Mouse (Mus musculus): ENCODE results near the gene Hoxd9.
A peak's percentile ranks its signal among the peaks of the same experiment; 100 is the strongest.

The Hoxd9 gene

DNA sequence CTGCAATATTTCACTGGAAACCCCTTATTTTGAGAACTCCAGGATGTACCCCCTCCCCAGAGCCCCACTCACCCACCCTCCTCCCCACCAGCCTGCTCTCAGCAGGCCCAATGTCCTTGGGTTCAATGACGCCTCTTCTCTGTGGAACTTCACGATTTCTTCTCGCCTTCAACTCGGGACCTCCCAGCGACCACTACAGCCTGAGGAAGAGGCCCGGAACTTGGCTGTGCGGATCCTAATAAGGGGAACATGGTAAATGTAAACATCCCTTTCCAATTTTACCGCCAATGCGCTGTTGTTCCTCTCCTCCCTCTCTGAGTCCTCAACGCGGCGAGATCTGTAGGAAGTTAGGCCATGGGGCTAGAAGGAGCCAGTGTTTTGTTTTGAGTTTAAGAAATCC, 13.4 kb upstream of the Hoxd9 start:
- DNase-seq, result no peak

DNA sequence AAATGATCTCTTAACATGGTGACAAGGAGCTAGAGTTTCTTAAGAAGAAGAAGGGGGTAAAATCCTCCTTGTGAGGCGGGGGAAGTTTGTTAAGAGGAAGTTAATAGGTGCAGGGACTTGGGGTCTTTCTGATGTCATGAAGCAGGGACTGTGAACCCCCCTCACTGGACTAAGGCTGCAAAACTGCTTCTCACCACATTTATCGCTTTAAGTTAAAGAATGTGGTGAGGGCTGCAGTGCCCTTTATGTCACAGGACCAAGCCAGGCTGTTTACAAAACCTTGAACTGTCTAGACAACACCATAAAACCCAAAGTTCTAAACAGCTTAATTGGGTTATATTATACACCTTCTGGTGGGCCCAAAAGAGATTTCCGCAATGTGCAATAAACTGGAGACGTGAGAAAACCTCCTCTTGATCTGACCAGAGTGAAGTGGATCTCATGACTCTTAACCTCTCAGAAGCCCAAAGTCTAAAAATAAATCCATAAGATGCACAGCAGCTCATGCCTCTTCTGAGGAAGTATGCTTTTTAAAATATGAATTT, 12.4 kb upstream of the Hoxd9 start:
- DNase-seq, result no peak

DNA sequence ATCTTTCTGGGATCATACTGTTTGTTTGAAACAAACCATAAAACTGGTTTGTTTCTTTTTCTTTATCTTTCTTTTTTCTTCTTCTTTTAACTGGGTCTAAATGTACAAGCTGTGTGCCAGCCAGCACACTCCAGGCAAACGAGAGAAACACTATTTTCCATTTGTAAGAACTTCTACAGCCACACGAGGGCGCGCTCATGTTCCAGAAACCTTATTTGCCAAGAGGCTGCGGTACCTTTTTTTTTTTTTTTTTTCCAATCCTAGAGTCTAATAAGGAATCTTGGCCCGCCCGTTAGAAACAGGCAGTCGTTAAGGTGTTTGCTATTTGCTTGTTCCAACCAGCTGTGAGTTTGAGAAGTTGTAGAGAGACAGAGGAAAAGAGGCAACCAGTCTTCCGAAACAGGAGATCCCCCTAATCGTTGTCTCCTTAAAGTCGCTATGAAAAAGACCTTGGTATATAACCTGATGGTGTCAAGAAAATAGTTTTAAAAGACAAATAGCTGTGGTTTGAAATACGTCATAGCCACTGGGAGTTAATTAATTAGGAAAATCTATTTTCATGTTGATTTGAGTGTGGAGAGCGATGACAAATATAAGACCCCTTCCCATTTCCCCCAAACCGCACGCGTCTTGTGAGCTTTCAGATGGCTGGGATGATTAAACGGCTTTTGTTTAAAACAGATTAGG, 11.1 kb upstream of the Hoxd9 start:
- peak in 1 of 2 experiments; percentile 41 for DNase-seq

DNA sequence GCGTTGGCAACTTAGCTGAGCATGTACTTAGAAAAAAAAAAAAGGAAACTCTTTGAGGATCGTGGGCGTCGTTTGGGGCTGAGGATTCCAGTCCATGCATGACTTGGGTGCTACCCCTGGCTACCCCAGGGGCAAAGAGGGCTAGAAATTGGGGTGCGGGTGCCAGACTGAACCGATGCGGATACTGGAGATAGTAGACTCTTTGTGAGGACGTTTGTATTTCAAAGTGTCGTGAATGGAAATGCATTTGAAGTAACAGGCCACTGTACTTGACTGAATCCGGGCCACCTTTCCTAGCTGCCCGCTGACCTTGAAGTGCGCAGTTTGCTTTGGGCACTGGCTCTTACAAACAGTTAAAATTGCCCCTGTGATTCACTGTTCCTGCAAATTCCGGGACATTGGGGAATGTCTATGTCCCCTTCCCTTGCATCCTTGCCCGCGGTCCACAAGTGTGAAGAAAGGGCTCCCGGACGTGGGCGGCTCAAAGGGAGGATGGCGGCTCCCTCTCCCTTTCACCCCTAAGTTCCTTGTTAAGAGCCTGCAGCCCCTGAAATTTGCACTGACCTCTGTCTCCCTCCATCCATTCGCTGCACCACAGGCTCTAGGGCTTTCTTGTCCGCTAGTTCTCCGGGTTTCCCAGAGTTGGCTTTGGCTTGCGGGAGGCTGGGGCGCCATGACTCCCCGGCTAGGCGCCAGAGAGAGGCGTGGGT, 10.4 kb upstream of the Hoxd9 start:
- DNase-seq, result no peak

DNA sequence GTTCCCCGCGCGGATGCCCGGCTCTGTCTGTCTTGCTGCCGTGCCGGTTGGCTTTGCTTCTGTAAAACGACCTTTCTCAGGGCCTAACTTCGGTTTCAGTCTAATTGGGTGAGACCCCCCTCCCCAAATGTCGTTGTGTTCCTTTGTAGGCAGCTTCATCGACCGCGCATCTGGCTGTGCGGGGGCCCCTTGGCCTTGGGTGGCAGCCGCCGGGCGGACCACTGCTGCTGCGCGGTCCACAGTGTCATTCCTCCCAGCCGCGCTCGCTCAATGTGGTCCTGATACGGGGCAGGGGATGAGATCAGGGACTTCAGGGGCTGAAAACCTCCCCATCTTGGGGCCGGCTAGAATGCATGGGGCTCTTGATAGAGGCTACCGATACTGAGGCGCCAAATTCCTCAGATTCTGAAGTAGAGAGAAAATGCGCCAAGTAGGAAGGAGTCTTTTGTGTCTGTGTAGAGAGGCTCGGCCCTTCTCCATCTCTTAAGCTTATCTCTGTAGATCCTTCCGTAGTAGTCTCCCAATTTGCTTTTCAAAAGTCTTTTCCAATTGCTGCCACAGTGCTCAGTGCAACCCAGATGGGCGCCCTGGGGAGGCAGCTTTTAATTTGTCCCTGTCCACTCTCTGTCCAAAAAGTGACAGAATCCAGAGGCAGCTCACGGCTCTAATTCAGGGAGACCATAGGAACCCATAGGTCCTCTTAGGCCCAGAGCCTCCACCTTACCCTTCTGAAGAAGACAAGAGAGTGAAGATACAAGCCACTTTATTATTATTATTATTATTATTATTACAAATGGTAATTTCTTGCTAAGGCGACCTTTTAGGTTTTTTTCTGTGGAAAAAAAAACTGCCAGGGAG, 9.6 kb upstream of the Hoxd9 start:
- DNase-seq, result no peak

DNA sequence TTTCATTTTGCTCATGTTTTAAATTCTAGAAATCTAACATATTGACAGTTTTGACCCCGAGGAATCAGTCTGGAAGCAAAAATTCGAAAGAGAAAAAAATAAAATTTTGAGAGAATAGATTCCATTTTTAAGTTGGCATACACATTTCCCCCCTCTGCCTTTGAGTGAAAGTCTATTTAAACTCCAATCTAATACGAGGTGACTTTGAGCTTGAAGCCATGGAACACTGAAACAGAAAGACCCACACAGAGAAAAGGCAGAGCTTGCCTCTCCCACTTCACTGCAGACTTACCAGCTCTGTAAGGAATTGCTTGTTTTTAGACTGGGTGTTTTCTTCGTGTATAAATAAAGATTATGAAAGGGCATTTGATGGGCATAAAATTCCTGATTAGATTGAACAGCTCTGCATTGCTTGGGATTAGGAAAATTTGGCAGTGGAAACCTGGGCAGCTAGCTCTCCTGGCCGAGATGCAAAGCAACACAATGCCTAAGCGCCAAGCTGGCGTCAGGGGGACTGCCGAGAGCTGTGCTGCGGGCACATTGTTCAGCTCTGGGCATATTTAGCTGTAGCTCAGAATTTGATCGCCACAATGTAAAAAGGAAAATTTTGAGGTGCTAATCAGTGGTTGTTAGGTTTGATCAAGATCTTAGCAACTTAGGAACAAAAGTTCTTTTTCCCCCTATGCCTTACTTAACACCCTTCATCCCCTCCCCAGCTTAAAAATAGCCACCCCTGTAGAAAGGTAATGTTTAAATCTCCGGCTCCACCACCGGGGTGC, 8.5 kb upstream of the Hoxd9 start:
- DNase-seq, result no peak

DNA sequence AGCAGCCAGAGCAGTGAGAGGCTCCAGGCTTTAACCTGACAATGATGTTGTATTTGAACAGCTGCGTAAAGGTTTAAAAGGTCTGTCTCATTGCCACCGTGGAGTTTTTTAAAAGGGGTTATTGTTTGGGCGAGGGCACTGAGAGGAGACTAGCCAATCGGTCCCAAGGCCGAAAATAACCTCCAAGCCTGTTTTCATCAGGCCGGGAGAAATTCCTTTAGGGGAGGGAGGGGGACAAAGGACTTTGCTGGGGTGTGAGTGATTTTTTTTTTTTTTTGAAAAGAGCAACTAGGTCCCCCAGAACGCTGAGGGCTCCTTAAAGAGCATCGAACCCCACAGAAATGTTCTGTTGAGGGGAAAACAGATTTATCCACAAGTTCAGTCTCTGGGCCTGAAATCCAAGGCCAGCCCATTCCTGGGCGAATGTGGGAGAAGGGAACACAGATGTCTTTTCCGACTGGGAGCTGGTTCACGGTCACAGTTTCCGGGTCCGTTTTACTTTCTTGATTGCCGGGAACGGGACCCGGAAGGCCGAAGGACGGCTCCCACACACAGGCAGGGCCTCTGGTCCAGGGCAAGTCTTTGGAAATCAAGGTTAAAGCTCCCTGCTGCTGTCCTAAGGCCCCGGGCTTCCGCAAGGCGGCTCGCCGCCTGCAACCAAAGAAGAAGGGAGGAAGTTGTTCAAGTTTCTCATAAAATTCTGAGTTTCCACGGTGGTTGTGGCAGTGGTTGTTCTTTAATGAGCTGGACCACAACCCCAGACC, 7.8 kb upstream of the Hoxd9 start:
- DNase-seq, result no peak

DNA sequence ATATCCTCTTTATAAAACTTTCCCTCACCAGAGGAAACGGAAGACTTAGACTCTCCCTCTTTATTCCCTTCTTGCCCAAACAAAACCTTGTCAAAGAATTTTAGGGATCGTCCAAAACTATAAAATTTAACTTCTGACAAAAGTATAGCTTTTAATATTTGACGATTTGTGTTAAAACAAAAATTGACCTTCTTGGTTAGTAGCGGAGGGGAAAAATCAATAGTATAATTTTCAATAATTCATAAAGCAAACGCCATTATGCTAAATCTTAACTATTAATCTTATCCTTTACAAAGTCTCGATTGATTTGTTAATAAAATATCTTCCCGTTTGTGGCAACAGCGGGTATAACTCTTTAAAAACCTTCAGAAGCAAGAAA, 7.2 kb upstream of the Hoxd9 start:
- DNase-seq, result no peak

DNA sequence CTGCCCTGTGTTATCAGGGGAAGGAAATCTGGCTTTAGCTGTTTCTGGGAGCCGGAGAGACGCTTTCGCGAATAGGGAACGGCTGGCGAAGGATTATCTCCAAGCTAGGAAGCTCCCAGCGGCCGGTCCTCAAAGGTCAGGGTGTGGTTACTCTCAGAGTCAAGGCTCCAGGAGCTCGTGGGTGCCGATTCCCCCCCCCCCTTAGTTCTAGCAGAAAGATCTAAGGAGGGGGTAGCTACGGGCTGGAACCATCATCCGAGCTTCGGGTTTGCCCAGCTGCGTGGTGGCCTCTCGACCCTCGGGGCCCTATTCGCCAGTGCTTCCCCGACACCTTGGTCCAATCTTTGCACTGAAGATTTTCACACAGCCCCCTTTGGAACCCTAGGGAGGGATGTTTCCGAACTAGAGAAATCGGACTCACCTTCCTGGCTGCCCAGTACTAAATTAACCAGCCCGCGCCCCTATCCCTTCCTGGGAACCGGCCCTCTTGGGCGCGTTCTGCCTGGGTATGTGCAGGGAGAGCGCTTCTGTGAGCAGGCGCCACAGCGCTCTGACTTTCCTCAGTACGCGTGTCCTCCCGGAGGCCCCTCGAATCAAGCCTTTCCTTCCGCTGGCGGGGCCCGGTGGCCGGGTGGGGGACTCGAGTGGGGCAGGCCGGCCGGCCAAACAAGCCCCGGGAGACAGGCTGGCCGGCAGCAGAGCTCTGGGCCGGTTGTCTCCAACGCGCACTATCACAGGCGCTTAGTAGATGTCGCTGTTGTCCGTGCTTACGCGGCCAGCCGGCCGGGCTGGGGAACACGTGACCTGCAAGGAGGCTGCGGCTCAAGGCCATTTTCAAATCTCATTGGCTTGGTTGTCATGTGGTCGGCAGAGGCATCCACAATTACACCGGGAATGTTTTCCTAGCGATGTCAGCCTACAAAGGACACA, 6.2 kb upstream of the Hoxd9 start, which contains the start of gene Hoxd10:
Gene Hoxd10 (plus strand): TSS at position 903 of the 930 bp plus-strand sequence.
- no peak for DNase-seq

DNA sequence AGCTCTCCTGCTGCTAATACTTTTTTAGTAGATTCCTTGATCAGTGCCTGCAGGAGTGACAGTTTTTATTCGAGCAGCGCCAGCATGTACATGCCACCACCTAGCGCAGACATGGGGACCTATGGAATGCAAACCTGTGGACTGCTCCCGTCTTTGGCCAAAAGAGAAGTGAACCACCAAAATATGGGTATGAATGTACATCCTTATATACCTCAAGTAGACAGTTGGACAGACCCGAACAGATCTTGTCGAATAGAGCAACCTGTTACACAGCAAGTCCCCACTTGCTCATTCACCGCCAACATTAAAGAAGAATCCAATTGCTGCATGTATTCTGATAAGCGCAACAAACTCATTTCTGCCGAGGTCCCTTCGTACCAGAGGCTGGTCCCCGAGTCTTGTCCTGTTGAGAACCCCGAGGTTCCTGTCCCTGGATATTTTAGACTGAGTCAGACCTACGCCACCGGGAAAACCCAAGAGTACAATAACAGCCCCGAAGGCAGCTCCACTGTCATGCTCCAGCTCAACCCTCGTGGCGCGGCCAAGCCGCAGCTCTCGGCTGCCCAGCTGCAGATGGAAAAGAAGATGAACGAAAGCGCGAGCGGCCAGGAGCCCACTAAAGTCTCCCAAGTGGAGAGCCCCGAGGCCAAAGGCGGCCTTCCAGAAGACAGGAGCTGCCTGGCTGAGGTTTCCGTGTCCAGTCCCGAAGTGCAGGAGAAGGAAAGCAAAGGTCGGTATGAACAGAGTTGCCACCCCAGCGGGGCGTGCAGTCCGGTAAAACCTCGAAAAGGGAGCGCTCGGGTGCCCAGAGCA, 5.3 kb upstream of the Hoxd9 start:
- no peak for DNase-seq

DNA sequence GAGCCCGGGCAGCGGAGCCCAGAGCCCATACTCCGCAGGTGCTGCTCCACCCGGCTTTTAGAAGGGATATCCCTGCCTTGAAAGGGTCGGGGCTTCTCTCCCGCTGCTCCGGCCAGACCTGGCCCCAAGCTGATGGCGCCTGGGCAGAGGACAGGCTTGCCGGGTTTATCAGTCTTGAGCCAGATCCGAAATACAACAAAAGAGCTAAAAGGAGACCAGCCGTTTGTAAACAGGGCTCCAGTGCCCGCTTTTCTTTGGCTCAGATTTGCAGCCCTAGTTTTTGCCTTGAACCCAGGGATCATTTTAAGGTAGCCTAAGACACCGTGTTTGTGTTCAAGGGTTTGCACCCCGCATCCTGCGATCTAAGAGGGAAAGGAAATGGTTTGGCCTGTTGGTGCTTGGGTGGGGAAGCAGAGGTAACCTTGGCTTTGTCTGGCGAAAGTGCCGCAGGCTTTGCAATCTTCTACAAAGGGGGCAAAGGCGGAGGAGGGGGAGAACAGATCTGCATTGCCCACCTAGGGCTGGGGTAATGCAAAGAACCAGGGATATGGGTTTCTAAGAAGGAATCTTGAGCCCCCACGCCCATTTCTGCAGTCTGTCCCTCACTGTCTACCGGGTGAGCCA, 4.6 kb upstream of the Hoxd9 start:
- DNase-seq, result no peak

DNA sequence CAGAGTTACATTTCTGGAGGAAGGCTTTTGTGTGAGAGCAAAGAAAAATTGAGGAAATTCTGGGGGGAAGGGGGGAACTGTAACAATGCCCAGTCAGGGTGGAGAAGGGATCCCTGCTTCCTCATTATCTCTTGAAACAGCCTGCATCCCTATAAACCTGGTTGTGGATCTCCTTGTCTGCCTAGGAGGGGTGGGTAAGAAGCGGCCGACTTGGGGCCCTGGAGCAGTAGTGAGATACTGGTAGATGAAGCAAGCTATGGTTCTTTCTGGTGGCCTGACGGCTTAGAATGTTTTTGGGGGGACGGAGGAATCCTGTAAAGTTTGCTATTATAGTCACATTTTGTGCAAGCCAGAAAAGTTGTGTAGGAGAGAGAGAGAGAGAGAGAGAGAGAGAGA, 4.1 kb upstream of the Hoxd9 start:
- no peak for DNase-seq

DNA sequence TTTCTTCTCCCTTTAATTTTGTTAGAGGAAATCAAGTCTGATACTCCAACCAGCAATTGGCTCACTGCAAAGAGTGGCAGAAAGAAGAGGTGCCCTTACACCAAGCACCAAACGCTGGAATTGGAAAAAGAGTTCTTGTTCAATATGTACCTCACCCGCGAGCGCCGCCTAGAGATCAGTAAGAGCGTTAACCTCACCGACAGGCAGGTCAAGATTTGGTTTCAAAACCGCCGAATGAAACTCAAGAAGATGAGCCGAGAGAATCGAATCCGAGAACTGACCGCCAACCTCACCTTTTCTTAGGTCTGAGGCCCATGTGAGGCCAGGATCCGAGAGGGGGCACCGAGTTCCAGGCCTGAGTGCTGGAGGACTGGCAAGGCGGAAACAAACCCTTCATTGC, 3.5 kb upstream of the Hoxd9 start:
- peak in 1 of 2 experiments; percentile 26 for DNase-seq

DNA sequence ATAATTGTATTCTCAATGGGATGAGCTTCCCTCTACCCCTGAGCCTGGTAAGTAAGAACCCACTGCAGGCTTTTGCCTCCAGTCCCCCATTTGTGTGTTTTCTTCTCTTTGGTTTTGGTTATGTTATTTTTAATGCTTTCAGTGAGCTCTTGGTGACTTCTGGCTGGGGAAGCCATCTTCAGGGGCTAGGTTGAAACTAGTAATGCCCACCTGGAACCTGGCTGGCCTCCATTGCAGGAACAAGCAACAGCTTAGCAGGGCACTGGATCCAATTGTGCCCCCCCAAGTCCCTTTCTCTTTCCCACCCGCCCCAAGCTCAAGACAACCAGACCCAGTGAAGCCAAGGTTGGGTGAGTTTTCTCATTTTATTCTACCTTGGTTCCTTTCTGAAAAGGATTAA, 2.1 kb upstream of the Hoxd9 start:
- no peak for DNase-seq

DNA sequence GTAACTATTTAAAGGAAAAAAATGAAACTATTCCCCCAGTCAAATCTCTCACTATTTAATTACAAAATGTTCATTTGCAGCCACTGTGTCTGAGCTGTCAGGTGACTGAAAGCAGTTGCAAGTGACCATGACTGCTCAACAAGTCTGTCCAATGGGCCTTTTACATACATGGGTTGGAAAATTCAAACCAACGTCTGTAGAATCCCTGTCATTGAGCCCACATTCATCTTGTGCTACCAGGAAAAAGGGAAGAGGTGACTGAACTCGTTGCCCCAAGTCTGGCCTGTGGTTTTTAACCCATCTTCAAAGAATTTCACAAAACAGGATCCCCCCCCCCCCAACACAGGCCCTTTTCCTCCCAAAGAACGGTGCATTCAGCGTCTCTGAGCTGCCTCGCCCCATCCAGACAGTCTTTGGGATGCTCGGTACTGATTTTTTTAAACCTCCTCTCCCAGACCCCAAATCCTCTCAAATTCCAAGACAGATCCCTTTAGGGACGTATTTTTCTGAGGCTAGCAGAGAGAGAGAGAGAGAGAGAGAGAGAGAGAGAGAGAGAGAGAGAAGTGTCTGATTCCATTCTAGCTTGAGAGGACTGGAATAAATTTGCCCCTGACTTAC, 1.6 kb upstream of the Hoxd9 start:
- DNase-seq, result no peak

DNA sequence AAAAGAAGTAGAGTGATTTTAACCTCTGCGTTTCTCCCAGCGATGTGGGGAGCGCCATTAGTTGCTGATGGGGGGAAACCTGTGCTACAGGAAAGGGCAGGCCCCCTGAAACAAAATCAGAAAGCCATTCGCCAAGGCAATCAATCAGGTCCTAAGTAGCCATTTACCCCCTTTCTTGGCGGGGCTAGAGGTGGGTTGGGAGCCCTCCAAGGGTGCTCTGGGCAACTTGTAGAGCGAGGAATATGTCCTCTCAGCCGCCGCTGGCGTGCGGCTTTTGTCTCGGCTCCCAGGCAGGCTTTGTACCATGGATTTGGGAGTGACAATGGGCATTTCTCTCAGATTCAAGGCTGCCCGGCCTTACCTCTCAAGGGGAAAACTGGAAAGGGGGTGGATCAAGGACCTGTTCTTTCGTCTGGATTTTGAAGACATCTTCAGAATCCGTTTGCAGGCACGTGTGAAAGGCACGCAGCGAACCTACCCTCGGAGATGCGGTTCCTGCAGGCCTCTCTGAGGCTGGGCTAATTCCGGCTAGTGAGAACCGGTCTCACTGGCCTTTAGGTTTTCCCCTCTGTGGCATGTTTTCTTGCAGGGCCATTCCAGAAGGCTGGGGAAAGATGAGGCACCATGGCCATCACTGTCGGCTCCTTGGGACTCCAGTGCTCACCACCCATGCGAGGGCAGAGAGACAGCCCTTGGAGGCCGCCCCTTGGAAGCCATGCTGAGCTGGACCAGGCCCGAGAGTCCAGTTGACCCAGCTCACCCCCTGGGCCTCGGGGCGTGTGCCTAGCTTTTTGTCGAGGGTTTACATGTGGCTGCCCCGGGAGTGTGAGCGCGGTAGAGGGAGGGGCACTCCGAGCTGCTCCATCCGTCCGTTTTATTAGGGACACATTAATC, 838 bp upstream of the Hoxd9 start:
- DNase-seq, result no peak

DNA sequence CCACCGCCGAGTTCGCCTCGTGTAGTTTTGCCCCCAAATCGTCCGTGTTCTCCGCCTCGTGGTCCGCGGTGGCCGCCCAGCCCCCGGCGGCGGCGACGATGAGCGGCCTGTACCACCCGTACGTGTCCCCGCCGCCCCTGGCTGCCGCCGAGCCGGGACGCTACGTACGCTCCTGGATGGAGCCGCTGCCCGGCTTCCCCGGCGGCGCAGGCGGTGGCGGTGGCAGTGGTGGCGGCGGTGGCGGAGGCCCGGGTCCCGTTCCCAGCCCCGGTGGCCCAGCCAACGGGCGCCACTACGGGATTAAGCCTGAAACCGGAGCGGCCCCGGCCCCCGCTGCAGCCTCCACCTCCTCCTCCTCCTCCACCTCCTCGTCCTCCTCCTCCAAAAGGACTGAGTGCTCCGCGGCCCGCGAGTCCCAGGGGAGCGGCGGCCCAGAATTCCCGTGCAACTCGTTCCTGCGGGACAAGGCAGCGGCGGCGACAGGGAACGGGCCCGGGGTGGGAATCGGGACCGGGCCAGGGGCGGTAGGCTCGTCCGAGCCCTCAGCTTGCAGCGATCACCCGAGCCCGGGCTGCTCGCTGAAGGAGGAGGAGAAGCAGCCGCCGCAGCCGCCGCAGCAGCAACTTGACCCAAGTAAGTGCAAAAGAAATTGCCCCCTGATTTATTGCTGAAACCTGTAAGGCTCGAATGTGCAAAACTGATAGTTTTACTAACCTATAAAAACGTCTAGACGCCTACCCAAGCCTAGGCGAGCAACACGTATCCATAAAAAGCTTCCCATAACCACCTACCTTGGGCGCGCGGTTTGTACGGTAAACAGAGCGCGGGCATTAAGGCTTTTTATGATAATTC, 900 bp downstream of the Hoxd9 start:
- peak in 1 of 2 experiments; percentile 20 for DNase-seq

Data from B cell, adult 2 months (primary cell).